13 mouse cellular contexts compared by ENCODE assay signal in the genomic region with DNA sequence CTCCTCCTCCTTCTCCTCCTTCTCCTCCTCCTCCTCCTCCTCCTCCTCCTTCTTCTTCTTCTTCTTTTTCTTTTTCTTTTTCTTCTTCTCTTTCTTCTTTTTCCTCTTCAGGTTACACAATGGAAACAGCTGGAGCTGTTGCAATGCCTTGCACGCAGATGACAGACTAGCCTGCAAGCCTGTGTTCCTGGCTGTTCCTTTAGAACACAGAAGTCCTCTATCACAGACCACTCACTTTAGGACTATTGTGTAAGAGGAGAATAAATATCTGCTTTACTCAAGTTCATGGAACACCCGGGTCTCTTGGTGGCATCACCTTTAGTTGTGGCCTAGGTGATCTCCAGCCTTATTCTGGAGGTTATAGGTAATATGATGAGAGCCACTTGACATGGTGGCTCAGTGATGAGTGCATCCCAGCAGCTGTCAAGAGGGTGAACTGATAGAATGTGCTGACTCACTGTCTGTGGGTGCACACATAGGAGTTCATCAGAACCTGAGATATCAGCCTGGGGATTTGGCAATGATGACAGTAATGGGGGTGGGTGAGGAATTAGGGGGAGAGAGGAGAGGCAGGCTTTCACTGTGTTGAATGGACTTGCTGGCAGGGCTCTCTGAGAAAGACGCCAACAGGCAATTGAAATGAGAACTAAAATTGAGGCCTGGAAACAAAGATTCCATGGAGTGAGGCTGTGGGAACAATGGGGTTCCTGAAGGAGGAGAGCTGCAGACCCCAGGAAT.
DNase-seq lines count a peak whose midpoint lies in the region; TF ChIP-seq lines count a peak whose summit lies in the region.
"Had no signal": no experiment of that assay in that cellular context is flagged by ENCODE, and none has a peak within 500 bp of the region (broad histone marks: within the 10 kb centered on the region; RNA-seq: fewer than 3 reads in every experiment).

No protein-coding gene starts in this region.

- 78% methylated on average over 3 of the region's 3 CpGs for WGBS in midbrain, embryonic 10.5 days

- peak overlapping the region; percentile 43 for H3K27ac ChIP-seq in gastrocnemius, adult 2 months
- H3K27ac ChIP-seq in midbrain, embryonic 10.5 days (replicated peaks): no peak overlapping the region
- H3K27ac ChIP-seq: embryonic facial prominence, embryonic 13.5 days; hindbrain, embryonic 12.5 days had no signal

- no peaks in the 10 kb centered on the region for H3K27me3 ChIP-seq in midbrain, embryonic 10.5 days (ENCODE audit: low read depth, poor library complexity, severe bottlenecking)
- H3K27me3 ChIP-seq: embryonic facial prominence, embryonic 13.5 days; hindbrain, embryonic 12.5 days had no signal

- no peaks in the 10 kb centered on the region for H3K36me3 ChIP-seq in midbrain, embryonic 10.5 days
- H3K36me3 ChIP-seq: embryonic facial prominence, embryonic 13.5 days; hindbrain, embryonic 12.5 days had no signal

- intact Hi-C loops in gastrocnemius, adult 2 months (cut with DNase I): no loop called here
- intact Hi-C loops in gastrocnemius, postnatal 14 days (cut with DNase I; ENCODE audit: low total_unique reads): no loop called here

- DNase-seq in gastrocnemius, adult 2 months: no peak
- DNase-seq in gastrocnemius, postnatal 14 days: no peak
- DNase-seq in right cerebral cortex, adult 18-20 months: peak; percentile 17
- no peak for DNase-seq in right cerebral cortex, postnatal 4 days
- peak; percentile 9 to 11 for DNase-seq in left cerebral cortex, adult 9 months (ENCODE audit: low spot score in 2 of 2)
- DNase-seq in lung, postnatal 4 days: peak; percentile 20 to 41
- no peak for DNase-seq in midbrain, embryonic 10.5 days (ENCODE audit: low spot score)
- no peak for DNase-seq in neural tube, embryonic 10.5 days (ENCODE audit: extremely low spot score, low spot score)
- DNase-seq: cerebellum, adult 2 months; gastrocnemius, postnatal 10 days; liver, postnatal 0 days had no signal

- H3K9me3 ChIP-seq in midbrain, embryonic 10.5 days (replicated peaks): no peaks in the 10 kb centered on the region
- H3K9me3 ChIP-seq: embryonic facial prominence, embryonic 13.5 days; hindbrain, embryonic 12.5 days had no signal

- H3K4me1 ChIP-seq in midbrain, embryonic 10.5 days: no peaks in the 10 kb centered on the region; the same call in 1 of the 2 replicates
- H3K4me1 ChIP-seq: embryonic facial prominence, embryonic 13.5 days had no signal

- no peak overlapping the region for H3K4me3 ChIP-seq in gastrocnemius, adult 2 months
- H3K4me3 ChIP-seq in midbrain, embryonic 10.5 days: no peak overlapping the region
- H3K4me3 ChIP-seq: embryonic facial prominence, embryonic 13.5 days; hindbrain, embryonic 12.5 days had no signal

- no peak for TF ChIP-seq CTCF in gastrocnemius, adult 2 months (IDR thresholded peaks at IDR 0.05)

Comparison
In these comparisons a context has a peak if more than half of its experiments do, and no peak if none do; other contexts are left out.
1. DNase-seq: peak in right cerebral cortex, adult 18-20 months (single experiment), left cerebral cortex, adult 9 months (2 of 2) and lung, postnatal 4 days (2 of 2); none in gastrocnemius, adult 2 months (single experiment), gastrocnemius, postnatal 14 days (single experiment), right cerebral cortex, postnatal 4 days (single experiment), midbrain, embryonic 10.5 days (single experiment) and neural tube, embryonic 10.5 days (single experiment).